Mouse (Mus musculus): ENCODE data around the gene Dgke. TPM values are rescaled to one million over a fixed set of nuclear protein-coding genes. Genes with fewer than 3 reads are reported as not detected.
A peak's percentile ranks its signal among the peaks of the same experiment; 100 is the strongest.
"Not testable (repeated sequence)": the region's sequence is repeated elsewhere in the genome, so short reads cannot be mapped to it uniquely, and the experiment has no call there.

The Dgke gene
- total RNA-seq, 2 experiments from 2014 or later = 2.6 to 3.1 TPM

DNA sequence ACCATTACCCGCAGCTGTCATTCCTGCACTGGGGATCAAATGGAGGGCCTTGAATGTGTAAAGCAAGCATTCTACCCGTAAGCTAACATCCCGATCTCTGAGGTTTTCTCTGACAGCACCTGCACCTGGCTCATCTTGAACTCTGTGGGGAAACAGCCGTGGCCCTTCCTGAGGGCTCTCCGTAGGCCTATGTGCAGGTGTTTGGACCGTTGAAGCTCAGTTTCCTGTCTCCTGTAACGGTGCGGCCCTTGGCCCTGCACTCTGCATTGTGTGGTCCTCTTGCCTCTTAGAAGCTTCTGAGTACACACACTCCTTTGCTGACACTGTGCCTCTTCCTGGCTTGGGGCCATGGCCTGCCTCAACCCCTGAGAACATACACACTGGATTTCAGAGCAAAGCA, 11.0 kb upstream of the Dgke start:
- intact Hi-C loops (cut with DNase I) = no loop called here
- no peak for DNase-seq

DNA sequence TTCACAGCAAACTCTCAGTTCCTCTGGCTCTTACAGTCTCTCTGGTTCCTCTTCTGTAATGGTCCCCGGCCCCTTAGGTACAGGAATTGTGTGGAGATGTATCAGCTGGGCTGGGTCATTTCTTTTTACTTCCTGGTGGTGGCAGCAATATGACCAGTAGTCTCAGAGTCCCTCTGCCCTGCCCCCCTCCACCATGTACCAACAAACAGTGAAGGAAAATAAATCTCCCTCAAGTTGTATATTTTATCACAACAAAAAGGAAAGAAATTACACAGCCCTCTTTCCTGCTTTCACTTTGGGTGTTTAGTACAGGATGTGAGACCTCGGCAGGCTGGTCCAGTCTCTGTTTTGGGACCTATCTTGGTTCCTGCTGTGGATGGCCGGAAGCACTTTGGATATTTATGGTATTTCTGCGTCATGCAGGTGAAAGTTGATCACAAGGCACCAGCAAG, 9.7 kb upstream of the Dgke start:
- no peak for DNase-seq
- intact Hi-C loops (cut with DNase I) = no loop called here

GRCm38 (mm10) chr11:89074783-89075413, 8.2 kb upstream of the Dgke start:
- no peak for DNase-seq
- intact Hi-C loops (cut with DNase I) = no loop called here

DNA sequence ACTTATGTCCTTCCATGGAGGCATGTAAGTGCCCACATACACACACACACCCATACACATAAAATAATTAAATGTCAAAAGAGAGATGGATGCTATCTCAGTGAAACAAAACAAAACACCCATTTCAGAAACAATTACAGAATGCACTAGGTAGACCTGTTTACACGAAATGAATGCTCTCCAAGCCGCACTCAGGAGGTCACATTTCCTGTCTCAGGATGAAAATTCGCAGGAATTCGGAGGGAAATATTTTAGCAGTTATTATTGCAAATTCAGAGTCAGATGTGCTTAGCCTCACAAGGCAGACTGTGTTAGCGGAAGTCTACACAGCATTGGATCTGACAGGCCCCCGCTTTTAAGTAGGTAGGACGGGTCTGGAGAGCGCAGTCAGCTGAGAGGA, 6.9 kb upstream of the Dgke start, which contains the start of gene Gm525:
Gene Gm525 (plus strand): TSS at position 301 of the 400 bp plus-strand sequence.
- intact Hi-C loops (cut with DNase I) = no loop called here
- DNase-seq = no peak

GRCm38 (mm10) chr11:89071522-89071921, 4.9 kb upstream of the Dgke start:
- intact Hi-C loops (cut with DNase I) = no loop called here
- DNase-seq = no peak

DNA sequence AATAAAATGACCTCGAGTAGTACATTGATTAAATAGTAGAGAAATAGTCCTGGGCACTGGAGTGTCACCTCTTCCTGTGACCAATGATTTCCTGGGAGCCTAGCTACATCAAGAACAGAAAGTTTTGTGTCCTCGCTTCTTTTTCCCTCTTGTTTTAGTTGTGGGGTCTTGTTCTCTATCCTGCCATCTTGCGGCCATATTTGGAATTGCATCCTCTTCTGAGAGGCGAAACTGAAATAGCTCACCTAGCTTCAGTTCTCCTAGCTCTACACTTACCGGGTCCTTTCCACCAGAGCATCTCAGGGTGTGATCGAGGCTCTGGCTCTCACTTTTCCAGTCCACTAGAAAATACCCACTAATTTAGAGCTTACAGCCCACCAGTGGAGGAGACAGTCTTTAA, 2.7 kb upstream of the Dgke start:
- no peak for DNase-seq
- intact Hi-C loops (cut with DNase I) = no loop called here

DNA sequence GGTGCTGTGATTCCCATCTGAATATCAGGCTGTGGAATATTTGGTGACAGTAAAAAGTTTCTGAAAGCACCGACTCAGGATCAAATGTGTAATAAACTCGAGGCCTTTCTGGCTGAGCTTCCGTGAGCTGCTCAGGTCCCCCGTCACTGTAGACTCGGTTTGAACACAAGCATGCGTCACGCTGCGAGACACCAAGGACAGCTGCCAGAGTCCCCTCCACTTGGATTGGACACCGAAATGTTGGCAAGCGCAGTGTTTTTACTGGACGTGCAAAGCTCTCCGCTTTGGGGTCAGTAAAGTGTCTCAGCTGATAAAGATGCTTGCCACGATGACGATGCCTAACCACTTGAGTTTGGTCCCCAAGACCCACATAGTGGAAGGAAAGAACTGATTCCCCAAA, 2.0 kb upstream of the Dgke start:
- intact Hi-C loops (cut with DNase I) = no loop called here
- no peak for DNase-seq

- intact Hi-C loops (cut with DNase I) = no loop called here
- no peak for DNase-seq
Measured at GRCm38 (mm10) chr11:89067871-89068490, 1.3 kb upstream of the Dgke start.

DNA sequence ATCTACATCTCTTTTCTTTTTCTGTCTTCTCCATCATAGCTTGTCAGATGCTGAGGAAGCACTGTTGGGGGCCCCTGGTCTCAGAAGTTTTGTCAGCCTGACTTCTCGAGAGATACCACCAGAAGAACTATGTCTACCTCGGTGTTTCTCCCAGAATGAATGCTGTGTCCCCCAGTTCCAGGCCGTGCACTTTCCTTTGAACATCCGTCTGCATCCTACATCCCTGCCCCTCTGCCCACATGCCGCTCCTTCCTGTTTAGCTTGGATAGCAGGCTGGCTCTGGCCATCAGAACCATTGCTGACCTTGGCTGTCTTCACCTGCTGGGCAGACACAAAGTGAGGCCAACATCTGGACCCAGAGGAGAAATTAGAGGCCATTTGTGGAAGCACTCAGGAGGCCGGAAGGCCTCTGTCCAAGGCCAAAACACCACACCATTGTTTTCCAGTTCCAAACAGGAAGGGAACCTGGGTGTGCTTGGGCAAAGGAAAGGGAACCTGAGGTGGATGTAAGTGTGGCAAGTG, 712 bp upstream of the Dgke start:
- intact Hi-C loops (cut with DNase I) = no loop called here
- DNase-seq = no peak

DNA sequence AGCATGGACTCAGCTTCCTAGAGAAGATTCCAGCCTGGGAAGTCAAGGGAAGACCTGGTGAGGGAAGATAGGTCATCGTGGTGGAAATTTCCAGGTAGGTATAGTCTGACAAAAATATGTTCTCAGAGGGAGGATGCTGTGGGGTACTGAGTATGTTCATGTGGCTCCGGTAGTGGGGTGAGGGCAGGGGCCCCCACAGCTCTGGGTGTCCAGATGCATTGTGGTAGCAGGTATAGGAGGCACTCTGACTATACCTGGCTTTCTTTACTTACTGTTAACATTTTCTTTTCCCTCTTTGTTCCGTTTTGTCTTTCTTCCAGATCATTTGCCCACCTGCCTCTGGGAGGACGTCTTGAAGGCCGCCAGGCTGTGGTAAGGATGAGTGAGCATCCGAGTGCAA, 524 bp downstream of the Dgke start:
- intact Hi-C loops (cut with DNase I) = no loop called here
- no peak for DNase-seq

DNA sequence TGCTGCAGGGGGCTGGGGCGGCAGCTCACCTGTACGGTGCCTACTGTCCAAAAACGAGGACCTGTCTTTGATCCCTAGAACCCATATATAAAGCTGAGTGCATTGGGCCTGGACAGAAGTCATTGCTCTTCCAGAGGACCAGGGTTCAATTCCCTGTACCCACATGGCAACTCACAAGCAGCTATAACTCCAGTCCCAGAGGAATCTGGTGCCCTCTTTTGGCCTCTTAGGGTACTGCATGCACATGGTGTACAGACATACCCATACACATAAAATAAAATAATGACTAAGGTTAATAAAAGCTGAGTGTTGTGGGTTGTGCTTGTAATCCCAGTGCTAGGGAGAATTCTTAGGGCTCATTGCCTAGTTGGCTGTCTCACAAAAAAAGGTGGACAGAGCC, 1.4 kb downstream of the Dgke start:
- DNase-seq = no peak
- intact Hi-C loops (cut with DNase I) = no loop called here

DNA sequence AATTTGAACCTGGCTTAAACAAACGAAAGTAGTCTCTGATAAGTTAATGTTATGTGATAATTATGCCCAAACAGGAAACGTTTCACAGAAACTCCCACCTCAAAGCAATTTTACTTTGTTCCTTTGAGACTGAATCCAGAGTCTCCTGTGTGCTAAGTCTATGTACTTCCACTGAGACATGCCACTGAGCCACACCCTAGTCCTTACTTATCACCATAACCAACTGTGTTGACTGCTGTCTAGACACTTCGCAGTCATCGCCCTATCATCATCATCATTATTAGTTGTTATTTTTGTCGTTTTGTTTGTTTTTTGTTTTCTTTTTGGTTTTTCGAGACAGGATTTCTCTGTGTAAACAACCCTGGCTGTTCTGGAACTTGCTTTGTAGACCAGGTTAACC, 2.3 kb downstream of the Dgke start:
- intact Hi-C loops (cut with DNase I) = no loop called here
- DNase-seq = no peak

DNA sequence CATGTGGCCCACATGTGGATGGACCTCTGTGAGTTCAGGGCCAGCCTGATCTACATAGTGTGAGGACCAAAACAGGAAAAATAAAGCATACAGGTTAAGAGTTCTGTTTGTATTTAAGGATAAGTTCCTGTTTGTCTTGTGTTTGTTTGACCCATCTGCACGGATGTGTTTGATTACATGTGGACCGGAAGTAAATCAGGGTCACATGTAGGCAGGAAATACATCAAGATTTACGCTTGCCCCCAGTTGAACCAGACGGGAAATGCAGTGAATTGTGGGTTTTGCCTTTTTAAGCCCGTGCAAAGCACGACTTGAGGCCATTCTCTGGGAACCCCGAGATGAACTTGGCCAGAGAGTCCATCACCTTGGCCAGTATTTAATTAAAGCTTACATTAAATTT, 5.3 kb downstream of the Dgke start:
- intact Hi-C loops (cut with DNase I) = no loop called here
- DNase-seq = no peak

- intact Hi-C loops (cut with DNase I) = no loop called here
- DNase-seq = peak; percentile 79 to 81
Measured at GRCm38 (mm10) chr11:89060423-89061089, 6.1 kb downstream of the Dgke start.

GRCm38 (mm10) chr11:89059919-89060422, 6.7 kb downstream of the Dgke start:
- DNase-seq = no peak
- intact Hi-C loops (cut with DNase I) = no loop called here

DNA sequence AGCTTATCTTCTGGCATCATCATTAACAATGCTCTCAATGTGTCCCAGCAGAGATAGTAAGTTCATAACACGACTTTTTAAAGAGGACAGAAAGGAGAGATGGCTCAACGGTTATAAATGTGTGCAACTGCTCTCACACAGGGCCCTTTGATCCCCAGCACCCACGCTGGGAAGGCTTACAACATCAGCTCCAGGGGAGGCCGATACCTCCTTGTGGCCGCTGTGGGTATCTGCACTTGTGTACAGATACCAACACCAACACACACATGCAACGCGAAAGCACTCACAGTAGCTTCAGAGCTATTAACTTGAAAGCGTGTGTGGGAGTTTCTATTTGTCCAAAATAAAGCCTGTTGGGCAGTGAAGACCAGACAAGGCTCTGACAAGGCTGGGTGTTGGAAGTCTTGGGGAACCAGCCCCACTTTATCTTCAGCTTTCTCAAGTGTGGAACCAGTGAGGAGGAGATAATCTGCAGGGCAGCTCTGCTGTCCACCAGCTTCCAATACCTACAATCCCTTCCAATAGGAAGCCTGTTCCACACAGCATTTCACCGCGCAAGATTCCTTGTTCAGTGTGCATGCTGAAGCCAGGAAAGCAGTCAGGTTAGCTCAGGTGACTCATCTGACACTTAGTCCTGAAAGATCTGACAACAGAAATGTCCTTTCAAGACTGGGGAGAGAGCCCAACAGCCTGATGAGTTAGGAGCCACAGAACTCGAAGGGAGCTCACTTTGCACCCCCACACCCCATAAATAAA, 8.0 kb downstream of the Dgke start:
- intact Hi-C loops (cut with DNase I) = no loop called here
- DNase-seq = no peak

- no peak for DNase-seq
- intact Hi-C loops (cut with DNase I) = no loop called here
Measured at GRCm38 (mm10) chr11:89055931-89056690, 10.5 kb downstream of the Dgke start.

GRCm38 (mm10) chr11:89051767-89052166, 14.9 kb downstream of the Dgke start:
- intact Hi-C loops (cut with DNase I) = no loop called here
- no peak for DNase-seq

- intact Hi-C loops (cut with DNase I) = no loop called here
- DNase-seq = no peak
Measured at GRCm38 (mm10) chr11:89046021-89046420, 20.6 kb downstream of the Dgke start.

- intact Hi-C loops (cut with DNase I); DNase-seq: not testable (repeated sequence)
Measured at GRCm38 (mm10) chr11:89045501-89045900, 21.1 kb downstream of the Dgke start.

Measured in gastrocnemius, postnatal 36 days (tissue).